Mouse (Mus musculus) heart, adult 9 months (tissue): ENCODE data around the gene Dock1.
A peak's percentile ranks its signal among the peaks of the same experiment; 100 is the strongest.

Experiments
- DNase-seq, 2 experiments: peaks; one replicate each; pipeline ENCODE4 v3.0.0; 2022; ENCODE audit warnings: low spot score in 2 of 2

Gene Dock1

DNA sequence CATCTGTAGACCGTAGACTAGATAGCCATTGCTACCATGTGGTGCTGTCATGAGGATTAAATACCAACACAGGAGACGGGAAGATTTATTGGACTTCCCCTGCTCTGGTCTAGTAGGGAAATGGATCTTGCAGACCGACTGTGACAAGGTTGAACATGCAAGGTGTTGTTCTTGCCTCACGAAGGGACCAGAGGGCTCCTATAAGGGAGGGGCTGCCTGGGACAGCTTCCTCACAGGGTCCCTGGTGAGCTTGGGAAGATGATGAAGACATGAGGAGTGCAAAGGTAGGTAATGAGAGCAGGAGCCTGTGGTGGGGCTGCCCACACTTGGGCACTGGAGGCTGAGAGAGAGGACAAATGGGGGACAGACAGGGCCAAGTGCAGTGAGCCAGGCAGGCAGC, 25.0 kb downstream of the Dock1 start:
- no peak for DNase-seq

DNA sequence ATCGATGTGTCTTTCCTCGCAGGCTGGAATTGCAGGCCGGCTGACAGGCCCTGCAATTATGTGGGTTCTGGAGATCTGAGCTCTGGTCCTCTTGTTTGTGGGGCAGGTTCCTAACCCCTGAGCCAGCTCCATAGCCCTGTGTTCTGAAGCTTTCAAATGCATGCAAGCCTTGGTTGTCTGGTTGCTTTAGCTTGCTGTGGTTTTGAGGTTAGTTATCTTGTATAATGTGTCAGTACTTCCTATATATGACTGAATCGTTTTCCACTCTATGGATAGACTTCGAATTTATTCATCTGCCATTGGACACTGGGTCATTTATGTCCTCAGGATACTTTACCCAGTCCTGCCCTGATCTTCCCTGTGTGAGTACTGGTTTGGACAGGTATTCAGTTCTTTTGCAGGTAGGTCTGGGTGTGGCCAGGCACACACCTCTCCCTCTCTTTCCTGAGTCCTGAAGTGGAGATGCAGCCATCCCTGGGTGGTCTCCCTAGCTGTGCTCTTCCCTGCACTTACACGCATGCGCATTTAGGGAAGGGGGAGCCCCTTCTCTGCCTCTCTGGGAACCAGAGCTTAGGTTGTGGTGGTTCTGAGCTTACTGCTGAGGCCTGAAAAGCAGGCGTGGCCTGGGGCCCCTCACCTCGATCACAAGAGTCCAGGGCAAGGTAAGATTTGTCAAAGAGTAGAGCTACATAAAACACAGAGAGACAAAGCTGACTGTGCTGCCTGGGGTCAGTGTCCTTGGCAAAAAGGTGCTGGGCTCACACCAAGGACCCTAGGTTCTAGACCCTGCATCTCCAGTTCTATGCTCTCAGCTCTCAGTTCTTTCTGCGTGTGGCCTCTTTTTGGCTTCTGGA, 25.9 kb downstream of the Dock1 start:
- DNase-seq = no peak

DNA sequence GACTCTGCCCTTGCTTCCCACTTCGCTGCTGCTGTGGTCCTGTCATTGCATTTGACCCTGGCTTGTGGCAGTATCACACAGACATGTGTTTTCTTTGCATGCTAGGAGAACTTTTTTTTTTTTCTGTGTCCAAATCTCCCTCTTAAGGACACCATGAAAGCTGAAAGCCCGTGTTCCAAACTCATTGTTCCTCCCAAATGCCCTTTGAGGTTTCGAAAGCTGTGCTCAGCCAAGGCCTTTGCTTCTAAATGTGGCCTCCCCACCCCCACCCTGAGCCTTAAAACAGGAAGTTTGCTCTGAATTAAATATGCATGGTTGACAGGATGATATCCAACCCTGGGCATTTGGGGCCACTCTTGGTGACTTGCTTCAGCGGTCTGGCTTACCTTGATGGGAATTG, 27.0 kb downstream of the Dock1 start:
- DNase-seq = peak in 1 of 2 experiments; percentile 28

DNA sequence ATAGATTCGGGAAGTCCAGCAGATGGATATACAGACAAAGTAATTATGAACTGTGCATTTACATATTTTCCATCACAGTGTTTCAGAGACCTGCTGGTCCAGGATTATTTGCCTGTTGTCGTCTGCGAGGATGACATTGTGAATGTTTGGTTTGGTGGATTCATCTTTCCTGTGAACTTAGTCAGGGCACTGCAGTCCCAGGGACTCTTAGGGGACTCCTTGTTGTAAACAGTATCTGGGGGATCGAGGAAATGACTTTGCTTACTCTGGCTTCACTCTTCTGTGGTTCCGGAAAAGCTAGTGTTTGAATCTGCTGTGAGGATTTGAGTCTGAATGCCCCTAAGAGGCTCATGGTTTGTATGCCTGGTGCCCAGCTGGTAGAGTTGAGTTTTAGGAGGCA, 27.8 kb downstream of the Dock1 start:
- no peak for DNase-seq

DNA sequence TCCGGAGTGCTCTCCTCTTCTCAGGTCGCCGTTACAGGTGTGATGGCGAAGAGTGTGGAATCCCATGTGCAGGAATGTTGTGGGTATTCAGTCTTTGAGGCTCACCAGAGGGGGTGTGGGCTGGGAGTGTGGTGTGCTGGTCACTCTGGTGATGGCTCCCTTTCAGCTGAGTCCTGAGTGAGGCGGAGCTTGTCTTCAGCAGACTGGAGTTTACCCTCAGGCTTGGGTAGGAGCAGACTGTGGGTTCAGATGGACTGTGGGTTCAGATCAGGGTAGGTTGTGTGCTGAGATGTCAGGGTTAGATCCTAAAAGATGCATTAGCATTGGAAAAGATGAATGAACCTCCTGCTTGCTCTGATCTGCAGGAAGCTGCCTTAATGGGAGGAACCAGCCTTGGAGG, 29.5 kb downstream of the Dock1 start:
- DNase-seq = no peak

DNA sequence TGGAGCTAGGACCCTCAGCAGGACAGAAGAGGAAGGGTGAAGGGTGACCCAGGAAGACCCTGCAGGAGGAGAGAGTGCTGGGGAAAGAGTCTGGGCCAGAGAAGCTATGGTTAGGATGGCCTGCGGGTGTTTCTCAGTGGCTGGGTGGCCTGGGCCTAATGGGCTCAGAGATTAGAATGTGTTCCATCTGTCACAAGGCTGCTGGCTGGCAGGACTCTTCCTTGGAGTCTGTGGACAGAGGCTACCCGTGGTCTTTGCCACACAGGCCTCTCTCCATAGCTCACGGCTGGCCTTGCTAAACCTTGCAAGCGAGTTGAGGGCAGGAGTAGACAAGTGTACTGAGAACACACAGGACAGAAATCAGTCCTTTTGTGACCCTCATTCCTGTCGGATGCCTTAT, 32.0 kb downstream of the Dock1 start:
- DNase-seq = no peak

DNA sequence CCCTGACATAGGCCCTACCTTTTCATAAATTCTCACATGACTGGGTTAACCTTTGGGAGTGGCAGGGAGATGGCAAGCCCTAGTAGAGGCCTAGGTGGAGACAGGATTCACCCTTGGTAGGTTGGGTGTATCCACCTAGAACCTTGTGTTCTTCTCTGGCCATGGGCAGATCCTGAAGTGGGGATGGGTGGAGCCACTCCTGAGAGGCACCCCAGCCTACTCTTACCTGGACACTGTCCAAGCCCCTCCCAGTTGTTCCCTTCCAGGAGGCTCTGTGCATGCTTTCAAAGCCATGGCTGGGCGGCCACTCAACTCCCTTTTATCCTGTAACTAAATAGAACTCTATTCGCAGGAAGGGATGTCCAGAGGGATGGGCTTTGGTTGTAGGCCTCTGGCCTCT, 33.2 kb downstream of the Dock1 start:
- peak; percentile 42 to 52 for DNase-seq

DNA sequence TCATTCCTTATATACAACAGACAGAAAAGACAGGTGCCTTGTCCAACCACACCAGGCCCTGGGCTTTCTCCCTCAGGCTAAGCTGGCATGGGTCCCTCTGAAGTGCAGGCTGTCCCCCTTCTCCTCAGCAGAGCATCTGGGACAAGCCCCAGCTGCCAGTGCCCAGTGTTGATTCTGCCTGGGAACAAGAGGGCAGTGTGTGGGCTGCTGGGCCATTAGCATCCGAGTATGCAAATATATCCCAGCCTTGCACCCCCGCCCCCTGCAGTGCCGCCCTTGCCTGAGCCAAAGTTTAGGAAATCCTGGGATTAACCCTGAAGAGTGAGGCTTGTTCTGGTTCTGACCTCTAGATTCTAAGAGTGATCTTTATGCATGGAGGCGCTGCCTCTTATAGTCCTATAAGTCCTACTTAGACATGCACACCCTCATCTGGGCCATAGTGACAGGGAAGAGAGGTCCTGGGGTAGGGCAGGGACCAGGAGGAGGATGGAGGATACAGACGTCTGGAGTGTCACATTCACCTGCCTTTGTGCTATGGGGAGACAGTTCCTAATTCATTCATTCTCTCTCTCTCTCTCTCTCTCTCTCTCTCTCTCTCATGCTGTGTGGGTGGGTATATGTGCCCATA, 38.9 kb downstream of the Dock1 start:
- no peak for DNase-seq

DNA sequence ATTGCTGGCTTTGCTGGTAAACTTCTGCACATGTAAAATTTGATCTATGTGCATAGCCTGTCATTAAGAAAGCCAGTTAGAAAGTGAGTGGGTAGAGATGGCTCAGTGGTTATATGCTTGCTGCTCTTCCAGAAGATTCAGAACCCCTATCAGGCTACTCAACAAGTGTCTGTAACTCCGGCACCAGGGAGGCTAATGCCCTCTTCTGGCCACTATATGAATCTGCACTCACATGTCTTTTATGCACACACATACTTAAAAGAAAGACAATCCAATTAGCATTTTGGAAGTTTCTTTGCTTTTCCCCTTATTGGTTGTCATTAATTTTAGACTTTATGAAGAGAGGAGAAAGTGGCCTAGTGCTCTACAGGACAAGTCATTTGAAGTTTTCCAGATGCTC, 41.1 kb downstream of the Dock1 start:
- no peak for DNase-seq

DNA sequence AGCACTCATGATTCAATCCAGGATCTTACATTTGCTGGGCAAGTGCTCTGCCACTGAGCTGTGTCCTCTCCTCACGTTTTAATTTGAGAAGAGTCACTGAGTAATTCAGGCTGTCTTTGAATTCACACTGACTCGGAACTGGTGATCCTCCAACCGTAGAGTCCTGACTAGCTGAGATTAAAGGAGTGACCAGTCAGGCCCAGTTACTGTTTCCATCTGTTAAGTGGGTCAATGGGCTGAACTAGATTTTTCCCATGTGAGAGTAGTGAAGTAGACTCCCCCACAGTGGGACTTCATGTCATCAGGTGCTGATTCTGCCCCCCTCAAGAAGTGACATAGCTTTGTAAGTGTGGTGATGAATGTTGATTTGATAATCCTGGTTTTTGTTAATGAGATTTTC, 49.0 kb downstream of the Dock1 start:
- no peak for DNase-seq

DNA sequence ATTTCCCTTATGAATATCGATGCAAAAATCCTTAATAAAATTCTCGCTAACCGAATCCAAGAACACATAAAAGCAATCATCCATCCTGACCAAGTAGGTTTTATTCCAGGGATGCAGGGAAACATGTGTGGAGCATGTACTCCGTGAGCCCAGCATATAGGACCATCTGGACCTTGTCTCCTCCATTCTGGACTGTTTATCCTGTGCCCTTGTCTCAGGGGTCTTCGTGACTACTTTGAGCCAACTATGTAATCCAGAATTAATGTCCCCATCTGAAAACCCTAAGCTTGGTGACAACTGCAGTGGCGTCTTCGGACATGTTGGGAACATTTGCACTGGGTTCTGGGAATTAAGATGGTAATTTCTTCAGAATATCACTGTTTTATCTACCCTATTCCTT, 51.9 kb downstream of the Dock1 start:
- DNase-seq = no peak

DNA sequence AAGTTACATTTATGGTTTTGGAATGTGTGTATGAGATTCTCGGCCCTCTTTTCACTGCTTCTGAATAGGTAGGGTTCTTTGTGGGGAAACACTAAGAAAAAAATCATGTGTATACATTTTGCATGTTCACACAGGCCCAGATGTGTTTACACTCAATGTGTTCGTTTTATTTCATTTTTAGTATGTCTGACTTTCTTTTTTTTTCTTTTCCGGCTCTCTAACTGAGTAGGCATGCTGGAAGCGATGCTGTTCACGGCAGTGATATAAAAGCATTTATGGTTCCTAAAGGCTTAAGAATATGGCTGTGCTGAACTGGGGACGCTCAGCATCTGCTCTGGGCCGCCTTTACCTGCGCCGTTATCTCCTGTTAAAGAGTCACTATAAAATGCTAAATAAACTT, 52.5 kb downstream of the Dock1 start:
- no peak for DNase-seq

DNA sequence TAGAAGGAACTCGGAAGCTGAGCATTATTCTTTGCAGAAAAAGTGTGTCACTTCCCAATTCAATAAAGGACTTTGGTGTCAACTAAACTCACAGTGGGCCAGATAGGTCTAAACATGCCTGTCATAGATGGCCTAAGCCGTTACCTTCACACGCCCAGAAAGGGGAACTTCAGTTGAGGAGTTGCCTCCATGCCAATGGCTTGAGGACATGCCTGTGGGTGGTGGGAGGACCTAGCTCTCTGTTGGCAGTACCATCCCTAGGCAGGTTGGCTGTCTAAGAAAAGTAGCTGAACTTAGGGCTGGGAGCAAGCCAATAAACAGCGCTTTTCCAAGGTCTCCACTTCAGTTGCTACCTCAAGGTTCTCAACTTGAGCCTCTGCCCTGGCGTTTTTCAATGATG, 53.1 kb downstream of the Dock1 start:
- no peak for DNase-seq

DNA sequence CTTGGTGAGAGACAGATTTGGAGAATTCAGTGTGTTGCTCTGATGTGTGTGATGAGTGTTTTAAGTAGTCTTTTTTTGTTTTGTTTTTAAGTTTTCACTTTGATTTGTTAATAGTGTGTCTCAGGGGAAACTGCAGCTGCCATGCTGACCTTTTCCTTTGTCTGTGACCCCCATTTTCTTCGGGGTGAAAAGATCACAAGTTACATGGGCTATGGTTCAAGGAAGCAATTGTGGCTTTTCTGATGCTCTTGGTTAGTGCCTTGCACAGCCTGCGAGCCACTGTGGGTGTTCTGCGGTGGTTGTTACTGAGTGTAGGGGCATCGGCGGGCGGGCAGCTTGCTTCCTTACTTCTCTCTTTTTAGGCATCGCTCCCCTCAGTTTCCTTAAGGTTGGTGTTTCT, 54.4 kb downstream of the Dock1 start:
- DNase-seq = no peak

DNA sequence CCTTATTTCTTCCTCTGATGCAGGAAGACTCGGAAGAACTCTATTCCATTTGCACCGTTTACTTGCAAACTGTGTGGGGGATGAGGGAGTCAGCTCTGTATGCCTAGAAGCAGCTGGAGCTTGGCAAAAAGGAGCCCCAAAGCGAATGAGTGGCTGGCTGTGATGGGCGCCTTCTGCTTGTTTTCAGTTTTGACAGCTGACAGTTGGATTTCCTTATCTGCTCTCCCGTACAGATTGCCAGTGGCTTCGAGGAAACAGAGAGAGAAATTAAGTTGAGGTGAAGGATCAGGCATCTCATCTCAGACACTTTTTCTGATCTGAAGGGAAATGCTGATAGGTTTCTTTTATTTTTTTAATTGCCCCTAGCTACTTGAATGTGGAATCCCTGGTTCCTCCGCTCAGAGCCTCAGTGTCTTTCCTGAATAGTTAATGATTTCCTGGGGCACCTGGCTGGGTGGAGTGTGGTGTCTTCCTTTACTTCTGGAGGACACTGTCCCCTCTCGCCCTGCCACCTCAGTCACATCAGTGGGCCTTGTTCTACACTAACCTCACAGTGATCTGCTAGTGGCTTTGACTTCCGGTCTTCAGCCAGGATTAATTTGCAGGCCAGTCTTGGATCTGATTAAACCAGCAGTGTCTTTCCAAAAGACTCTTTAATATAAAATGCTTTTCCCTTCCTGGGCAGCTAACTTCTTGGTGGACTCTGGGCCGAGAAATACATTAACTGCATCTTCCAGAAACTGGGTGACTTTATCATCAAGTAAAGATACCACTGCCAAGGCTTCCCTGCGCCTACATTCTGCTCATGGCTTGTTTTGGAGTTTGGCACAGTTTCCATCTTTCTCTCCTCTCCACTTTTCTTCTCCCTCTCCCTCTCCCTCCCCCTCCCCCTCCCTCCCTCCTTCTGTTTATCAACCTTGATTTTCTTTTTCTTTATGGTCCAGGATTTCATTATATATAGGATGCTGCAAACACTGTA, 55.4 kb downstream of the Dock1 start:
- DNase-seq = peak in 1 of 2 experiments; percentile 19

DNA sequence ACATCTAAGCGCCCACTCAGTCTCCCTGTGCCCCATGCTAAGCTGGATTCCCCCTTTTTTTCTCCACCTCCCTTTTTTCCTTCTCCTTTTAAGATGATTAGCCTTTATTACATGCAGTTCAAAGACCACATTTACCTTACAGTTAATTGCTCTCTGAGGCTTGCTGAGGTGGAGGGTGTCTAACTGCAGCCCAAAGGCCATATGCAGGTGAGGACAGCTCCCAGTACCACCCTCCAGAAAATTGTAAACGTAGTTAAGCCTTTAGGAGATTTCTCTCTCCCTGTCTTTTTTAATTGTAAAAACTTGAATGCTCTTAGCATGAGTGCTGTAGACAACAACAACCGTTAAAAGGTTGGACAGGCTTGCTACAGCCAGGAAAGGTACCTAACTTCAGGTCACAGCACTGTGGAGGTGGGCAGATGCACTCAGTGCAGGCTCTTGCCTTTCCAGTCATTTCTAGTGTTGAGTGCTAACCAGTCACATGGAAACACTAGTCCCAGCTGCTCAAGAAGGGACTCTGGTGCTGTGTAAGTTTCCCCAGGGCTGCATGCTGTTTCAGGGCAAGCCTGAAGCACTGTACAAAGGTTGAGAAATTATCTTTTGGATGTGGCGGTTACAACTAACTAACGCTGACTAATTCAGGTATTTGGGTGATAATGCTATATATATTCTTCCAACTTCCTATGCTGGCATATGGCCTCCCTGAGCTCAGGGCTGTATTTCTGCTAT, 56.2 kb downstream of the Dock1 start:
- DNase-seq = no peak

DNA sequence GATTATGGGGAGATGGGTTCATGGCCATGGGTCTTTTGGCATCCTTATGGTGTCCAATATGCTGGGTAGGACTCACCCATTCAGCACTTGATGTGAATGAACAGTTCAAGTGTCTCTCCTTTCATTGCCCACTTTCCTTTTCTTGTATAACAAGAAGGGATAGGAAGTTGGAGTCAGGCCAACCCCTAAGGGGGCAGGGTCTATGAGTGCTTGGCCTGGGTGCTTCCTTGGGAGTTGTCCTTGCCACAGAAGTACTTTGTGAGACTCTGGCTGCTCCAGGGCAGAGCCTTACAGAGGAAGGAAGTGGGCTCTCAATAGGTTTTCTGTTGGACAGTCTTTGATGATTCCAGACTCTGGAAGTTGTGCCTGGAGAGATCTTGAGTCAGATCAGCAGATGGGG, 58.9 kb downstream of the Dock1 start:
- no peak for DNase-seq

DNA sequence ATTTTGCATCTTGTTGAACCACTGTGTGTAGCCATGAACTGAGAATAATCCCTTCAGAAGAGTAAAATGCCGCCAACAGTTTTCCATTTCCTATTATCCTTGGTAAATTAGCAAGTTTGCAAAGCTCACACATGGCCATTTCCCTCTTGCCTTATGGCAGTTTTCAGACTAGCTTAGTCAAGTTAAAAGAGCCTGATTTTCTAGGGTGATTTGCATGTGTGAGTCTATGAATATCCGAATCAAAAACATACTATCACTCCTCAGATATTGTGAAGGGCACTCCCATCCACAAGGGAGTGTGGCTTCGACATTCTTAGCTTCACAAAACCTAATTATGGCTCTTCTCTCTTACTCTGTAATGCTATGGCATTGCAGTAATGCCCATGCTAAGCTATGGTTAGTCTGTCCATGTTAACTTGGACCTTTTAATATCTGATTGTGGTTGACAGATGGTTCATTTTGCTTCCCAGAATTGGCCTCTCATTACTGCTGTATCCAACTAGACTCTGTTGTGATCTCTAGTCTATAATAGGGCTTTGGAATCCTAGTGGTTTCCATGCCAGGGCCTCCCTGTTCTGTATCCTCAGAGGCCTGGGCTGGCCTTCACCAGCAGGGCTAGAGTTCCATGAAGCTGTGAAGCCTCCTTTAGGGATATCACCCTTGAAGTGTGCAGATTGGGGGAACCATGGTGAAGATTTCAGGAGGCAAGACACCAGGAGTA, 60.1 kb downstream of the Dock1 start:
- DNase-seq = no peak

DNA sequence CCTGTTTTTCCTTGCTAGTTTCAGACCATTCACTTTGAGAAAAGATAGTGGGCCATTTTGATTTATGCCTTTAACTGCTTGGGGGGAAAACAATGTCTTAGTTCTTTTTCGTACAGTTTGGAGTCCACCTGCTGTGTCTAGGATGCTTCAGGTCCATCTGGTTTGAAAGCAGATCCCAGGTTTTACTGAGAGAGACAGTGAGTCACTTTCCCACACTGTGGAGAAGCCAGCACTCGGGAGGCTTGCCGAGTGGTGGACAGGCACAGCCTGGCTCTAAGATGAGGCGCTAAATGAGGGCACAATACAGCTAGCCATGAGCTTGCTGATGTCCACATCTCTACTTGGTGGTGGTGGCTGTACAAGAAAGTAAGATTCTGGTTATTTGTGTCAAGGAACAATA, 76.6 kb downstream of the Dock1 start:
- DNase-seq = no peak

DNA sequence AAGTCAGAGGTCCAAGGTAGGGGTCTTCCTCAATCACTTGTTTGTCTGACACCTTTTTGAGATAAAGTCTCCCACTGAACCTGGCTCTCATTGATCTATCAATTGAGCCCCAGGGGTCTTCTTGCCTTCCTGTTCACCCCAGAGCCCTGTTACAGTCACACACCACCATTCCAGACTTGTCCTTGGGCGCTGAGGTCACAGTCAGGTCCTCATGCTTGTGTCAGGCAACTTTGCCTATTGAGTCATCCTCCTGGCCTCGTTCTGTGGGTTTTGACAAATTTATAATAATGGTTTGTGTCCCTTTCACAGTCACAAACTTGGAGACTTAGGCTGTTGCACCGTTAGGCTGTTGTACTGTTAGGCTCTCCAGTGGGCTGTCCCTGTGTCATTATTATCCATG, 77.9 kb downstream of the Dock1 start:
- DNase-seq = no peak

DNA sequence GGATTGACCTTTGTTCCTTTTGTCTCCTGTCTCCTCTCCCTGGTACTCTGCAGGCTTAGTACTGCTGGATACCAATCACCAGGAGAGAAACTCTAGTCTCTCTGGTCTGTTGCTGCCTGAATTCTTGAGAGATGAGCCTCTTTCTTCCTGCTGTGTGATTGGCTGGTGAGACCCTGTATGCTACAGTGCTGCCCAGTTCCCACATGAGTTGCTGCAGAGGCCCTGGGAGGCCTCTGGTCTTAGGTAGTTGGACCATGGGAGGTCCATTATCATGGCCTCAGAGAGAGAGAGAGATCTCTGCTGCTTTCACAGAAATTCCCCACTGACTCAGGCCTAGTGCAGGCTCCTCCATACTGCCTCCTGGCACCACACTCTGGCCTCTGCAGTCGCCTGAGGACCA, 79.2 kb downstream of the Dock1 start:
- no peak for DNase-seq
